Mouse (Mus musculus) hindbrain, embryonic 16.5 days (tissue): ENCODE results near the gene Cabp4. TPM values are rescaled to one million over a fixed set of nuclear protein-coding genes. Genes with fewer than 3 reads are reported as not detected.

ENCODE experiments used
- ATAC-seq: fragments of 200-750 bp; cut with Nextera tagmentation; 2 replicates; pipeline ENCODE4 v1.8.0; 2017; ENCODE audit warnings: moderate TSS enrichment, moderate library complexity
- H3K27ac ChIP-seq: fragments of 300-500 bp; sonication (generic); 2 replicates; pipeline ENCODE4 v1.5.1; 2014; ENCODE audit warnings: low read depth, mild to moderate bottlenecking, control low read depth, low read length, moderate library complexity
- H3K27me3 ChIP-seq: fragments of 300-500 bp; sonication (generic); replicated peaks from 2 replicates; pipeline ENCODE4 v1.6.1; 2014; ENCODE audit warnings: low read length; ENCODE audit not compliant: control insufficient read depth, insufficient read depth
- H3K36me3 ChIP-seq: fragments of 300-500 bp; sonication (generic); 2 replicates; pipeline ENCODE4 v1.6.1; 2014; ENCODE audit warnings: mild to moderate bottlenecking, low read length, moderate library complexity, mixed read lengths; ENCODE audit not compliant: control insufficient read depth, insufficient read depth
- H3K4me1 ChIP-seq: fragments of 300-500 bp; sonication (generic); 2 replicates; pipeline ENCODE4 v1.6.1; 2014; ENCODE audit warnings: low read depth, low read length; ENCODE audit not compliant: control insufficient read depth, insufficient read depth
- H3K4me2 ChIP-seq: fragments of 300-500 bp; sonication (generic); 2 replicates; pipeline ENCODE4 v1.6.1; 2014; ENCODE audit warnings: mild to moderate bottlenecking, low read length, control low read depth, moderate library complexity
- H3K4me3 ChIP-seq: fragments of 300-500 bp; sonication (generic); 2 replicates; pipeline ENCODE4 v1.5.1; 2014; ENCODE audit warnings: mild to moderate bottlenecking, low read length, control low read depth, moderate library complexity
- H3K9ac ChIP-seq: fragments of 300-500 bp; sonication (generic); 2 replicates; pipeline ENCODE4 v1.6.1; 2014; ENCODE audit warnings: low read depth, mild to moderate bottlenecking, control low read depth, low read length, moderate library complexity
- H3K9me3 ChIP-seq: fragments of 300-500 bp; sonication (generic); 2 replicates; pipeline ENCODE4 v1.6.1; 2014; ENCODE audit warnings: mild to moderate bottlenecking, low read length, moderate library complexity; ENCODE audit not compliant: control insufficient read depth
- WGBS: fragments of 180-500 bp; shearing (Covaris S2); extraction: QIAGEN DNeasy Blood & Tissue Kit; methylation state at CpG from one replicate; pipeline ENCODE4 v1.1.7; 2014; 5-methylcytosine and 5-hydroxymethylcytosine counted together
- polyA plus RNA-seq: library from polyadenylated mRNA; unstranded; fragments of >200 nt; fragmentation: Nextera tagmentation; extraction: Ambion mirVana; gene quantifications from 2 replicates; pipeline ENCODE4 v1.2.1, GENCODE M21; 2015

Gene Cabp4
- polyA plus RNA-seq, 1 experiment from 2014 or later = 0.24 TPM

DNA sequence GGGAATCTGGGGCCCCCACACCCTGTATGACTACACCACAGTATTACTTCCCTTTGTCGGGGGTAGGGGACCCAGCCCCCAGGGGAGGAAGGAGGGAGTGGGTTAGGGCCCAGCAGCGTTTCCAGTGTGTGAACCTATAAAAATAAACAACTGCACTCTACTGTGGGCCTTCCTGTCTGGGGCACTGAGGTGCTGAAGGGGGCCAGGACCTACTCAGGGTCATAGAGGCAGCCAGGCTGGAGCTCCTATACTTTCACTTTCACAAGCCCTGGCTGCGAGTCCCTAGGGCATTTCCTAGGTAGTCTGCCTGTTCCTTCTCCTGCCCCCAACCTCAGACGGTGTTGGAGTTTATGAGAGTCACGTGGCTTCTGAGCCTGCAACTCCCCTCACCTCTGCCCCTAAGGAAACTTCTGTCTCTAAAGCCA lies 30.0 kb downstream of the Cabp4 start:
- peaks cover 35% of the 10 kb centered on the region for H3K36me3 ChIP-seq
- no peak for ATAC-seq
- 77% methylated on average over 5 of the region's 5 CpGs for WGBS
- H3K9me3 ChIP-seq = no peaks in the 10 kb centered on the region
- no peak overlapping the region for H3K4me2 ChIP-seq
- H3K27ac ChIP-seq = no peak overlapping the region
- no peaks in the 10 kb centered on the region for H3K4me1 ChIP-seq
- H3K4me3 ChIP-seq = no peak overlapping the region
- H3K9ac ChIP-seq = no peak overlapping the region
- H3K27me3 ChIP-seq = no peaks in the 10 kb centered on the region

GRCm38 (mm10) chr19:4113186-4113805 lies 30.5 kb downstream of the Cabp4 start:
- H3K4me2 ChIP-seq = no peak overlapping the region
- 71% methylated on average over 13 of the region's 13 CpGs for WGBS
- no peaks in the 10 kb centered on the region for H3K9me3 ChIP-seq
- no peak overlapping the region for H3K9ac ChIP-seq
- ATAC-seq = no peak
- peaks cover 39% of the 10 kb centered on the region for H3K36me3 ChIP-seq
- H3K4me1 ChIP-seq = no peaks in the 10 kb centered on the region
- no peak overlapping the region for H3K27ac ChIP-seq
- no peak overlapping the region for H3K4me3 ChIP-seq
- H3K27me3 ChIP-seq = no peaks in the 10 kb centered on the region

- ATAC-seq = no peak
- H3K9ac ChIP-seq = no peak overlapping the region
- no peaks in the 10 kb centered on the region for H3K4me1 ChIP-seq
- H3K36me3 ChIP-seq = peaks cover 36% of the 10 kb centered on the region
- no peaks in the 10 kb centered on the region for H3K27me3 ChIP-seq
- 96% methylated on average over 26 of the region's 26 CpGs for WGBS
- H3K4me3 ChIP-seq = no peak overlapping the region
- no peaks in the 10 kb centered on the region for H3K9me3 ChIP-seq
- H3K27ac ChIP-seq = no peak overlapping the region
- H3K4me2 ChIP-seq = no peak overlapping the region
Measured at GRCm38 (mm10) chr19:4112063-4112960, 31.5 kb downstream of the Cabp4 start.

DNA sequence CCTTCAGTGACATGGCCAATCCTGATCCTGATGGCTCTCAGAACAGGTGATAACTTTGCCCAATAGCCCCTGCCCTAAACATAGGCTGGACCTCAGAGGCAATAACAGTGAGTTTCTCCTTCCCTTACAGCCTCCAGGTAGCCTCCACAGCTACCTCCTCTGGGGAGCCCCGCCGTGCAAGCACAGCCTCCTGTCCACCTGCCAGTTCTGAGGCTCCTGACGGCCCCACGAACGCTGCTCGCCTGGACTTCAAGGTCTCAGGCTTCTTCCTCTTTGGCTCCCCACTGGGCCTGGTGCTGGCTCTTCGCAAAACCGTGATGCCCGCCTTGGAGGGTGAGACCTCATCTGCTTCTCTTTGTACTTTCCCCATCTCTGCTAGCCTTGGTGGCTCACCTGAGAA lies 35.3 kb downstream of the Cabp4 start:
- Histone ChIP-seq H3K9me3 (no peaks in the 10 kb centered on the region), H3K27me3 (no peaks in the 10 kb centered on the region), H3K4me3 (no peak overlapping the region), H3K36me3 (peaks cover 22% of the 10 kb centered on the region; the same call in 1 of the 2 replicates), H3K4me2 (no peak overlapping the region), H3K9ac (no peak overlapping the region), H3K4me1 (no peaks in the 10 kb centered on the region), H3K27ac (no peak overlapping the region)
- 90% methylated on average over 9 of the region's 9 CpGs for WGBS
- ATAC-seq = no peak

GRCm38 (mm10) chr19:4106654-4107053 lies 37.2 kb downstream of the Cabp4 start:
- WGBS = 91% methylated on average over 14 of the region's 14 CpGs
- no peak overlapping the region for H3K9ac ChIP-seq
- H3K4me1 ChIP-seq = peaks cover 6% of the 10 kb centered on the region
- no peaks in the 10 kb centered on the region for H3K9me3 ChIP-seq
- no peaks in the 10 kb centered on the region for H3K27me3 ChIP-seq
- ATAC-seq = no peak
- no peak overlapping the region for H3K4me3 ChIP-seq
- H3K4me2 ChIP-seq = no peak overlapping the region
- H3K36me3 ChIP-seq = peaks cover 11% of the 10 kb centered on the region; the same call in 1 of the 2 replicates
- no peak overlapping the region for H3K27ac ChIP-seq

DNA sequence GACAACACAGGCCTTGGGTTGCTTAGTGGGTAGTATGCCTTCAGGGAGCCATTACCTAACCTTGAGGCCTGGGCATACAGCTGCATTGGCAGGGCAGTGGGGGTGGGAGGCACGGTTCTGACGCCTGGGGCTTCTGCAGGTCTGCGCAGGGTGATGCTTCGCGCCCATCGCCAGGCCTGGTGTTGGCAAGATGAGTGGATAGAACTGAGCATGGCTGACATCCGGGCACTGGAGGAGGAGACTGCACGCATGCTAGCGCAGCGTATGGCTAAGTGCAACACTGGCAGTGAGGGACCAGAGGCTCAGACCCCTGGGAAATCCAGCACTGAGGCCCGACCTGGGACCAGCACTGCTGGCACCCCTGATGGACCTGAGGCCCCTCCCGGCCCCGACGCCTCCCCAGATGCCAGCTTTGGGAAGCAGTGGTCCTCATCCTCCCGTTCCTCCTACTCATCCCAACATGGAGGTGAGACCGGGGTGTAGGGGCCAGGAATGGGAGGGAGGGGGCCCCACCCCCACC lies 39.1 kb downstream of the Cabp4 start:
- H3K4me2 ChIP-seq = no peak overlapping the region
- H3K27me3 ChIP-seq = no peaks in the 10 kb centered on the region
- H3K9ac ChIP-seq = no peak overlapping the region
- H3K4me1 ChIP-seq = peaks cover 23% of the 10 kb centered on the region
- 90% methylated on average over 16 of the region's 16 CpGs for WGBS
- H3K9me3 ChIP-seq = no peaks in the 10 kb centered on the region
- H3K27ac ChIP-seq = no peak overlapping the region
- ATAC-seq = no peak
- no peak overlapping the region for H3K4me3 ChIP-seq
- peaks cover 11% of the 10 kb centered on the region; the same call in 1 of the 2 replicates for H3K36me3 ChIP-seq

DNA sequence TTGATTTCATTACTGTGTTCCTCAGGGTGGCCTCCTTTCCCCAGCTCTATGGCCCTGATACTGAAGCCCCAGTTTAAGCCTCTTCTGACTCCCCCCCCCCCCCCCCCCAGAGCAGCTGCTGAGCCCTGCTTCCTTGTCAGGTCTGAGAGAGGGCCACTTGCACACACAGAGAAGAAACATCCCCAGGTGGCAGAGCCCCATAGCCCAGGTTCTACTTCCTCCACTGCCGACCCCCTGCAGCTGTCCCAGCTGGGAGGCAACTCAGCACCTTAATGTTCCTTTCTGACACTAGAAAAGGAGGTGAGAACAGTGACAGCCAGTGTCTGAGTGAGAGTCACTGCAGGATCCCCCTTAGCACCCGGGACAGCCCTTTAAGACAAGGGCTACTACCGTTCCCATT lies 40.0 kb downstream of the Cabp4 start:
- H3K9ac ChIP-seq = no peak overlapping the region
- H3K9me3 ChIP-seq = no peaks in the 10 kb centered on the region
- no peak for ATAC-seq
- H3K4me3 ChIP-seq = no peak overlapping the region
- H3K27me3 ChIP-seq = no peaks in the 10 kb centered on the region
- H3K4me2 ChIP-seq = no peak overlapping the region
- no peak overlapping the region for H3K27ac ChIP-seq
- WGBS = 72% methylated on average over 3 of the region's 3 CpGs
- H3K4me1 ChIP-seq = peaks cover 31% of the 10 kb centered on the region
- peaks cover 11% of the 10 kb centered on the region; the same call in 1 of the 2 replicates for H3K36me3 ChIP-seq

DNA sequence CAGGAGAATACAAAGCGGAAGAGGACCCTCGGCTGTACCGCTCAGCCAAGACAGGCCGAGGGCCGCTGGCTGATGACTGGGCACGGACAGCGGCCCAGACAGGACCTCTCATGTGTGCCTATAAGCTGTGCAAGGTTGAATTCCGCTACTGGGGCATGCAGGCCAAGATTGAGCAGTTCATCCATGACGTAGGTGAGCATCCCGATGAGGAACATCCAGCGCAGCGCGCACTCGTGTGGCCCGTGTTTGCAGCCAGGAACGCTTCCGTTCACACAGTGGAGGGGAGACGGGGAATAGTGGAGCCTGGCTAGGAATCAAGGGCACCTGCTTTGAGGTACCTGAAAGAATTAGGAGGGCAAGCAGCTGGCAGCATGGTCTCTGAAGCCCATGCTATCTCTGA lies 40.5 kb downstream of the Cabp4 start:
- H3K4me1 ChIP-seq = peaks cover 35% of the 10 kb centered on the region
- H3K9ac ChIP-seq = no peak overlapping the region
- WGBS = 91% methylated on average over 18 of the region's 18 CpGs
- no peak overlapping the region for H3K4me2 ChIP-seq
- H3K9me3 ChIP-seq = no peaks in the 10 kb centered on the region
- H3K27ac ChIP-seq = no peak overlapping the region
- H3K4me3 ChIP-seq = no peak overlapping the region
- H3K27me3 ChIP-seq = no peaks in the 10 kb centered on the region
- ATAC-seq = no peak
- peaks cover 8% of the 10 kb centered on the region; the same call in 1 of the 2 replicates for H3K36me3 ChIP-seq

DNA sequence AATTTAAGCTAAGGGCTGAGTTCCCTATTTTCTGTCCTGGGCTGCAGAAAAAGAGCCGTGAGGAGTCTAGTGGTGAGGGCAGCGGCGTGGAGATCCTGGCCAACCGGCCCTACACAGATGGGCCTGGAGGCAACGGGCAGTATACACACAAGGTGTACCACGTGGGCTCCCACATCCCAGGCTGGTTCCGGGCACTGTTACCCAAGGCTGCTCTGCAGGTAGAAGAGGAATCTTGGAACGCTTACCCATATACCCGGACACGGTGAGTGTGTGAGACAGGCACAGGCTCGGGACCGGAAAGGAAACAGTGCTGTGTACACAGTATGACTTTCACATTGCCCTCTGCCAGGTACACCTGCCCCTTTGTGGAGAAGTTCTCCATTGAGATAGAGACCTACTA lies 41.2 kb downstream of the Cabp4 start:
- no peaks in the 10 kb centered on the region for H3K9me3 ChIP-seq
- H3K9ac ChIP-seq = no peak overlapping the region
- H3K4me1 ChIP-seq = peaks cover 39% of the 10 kb centered on the region
- 95% methylated on average over 12 of the region's 12 CpGs for WGBS
- H3K27me3 ChIP-seq = no peaks in the 10 kb centered on the region
- ATAC-seq = no peak
- H3K4me2 ChIP-seq = no peak overlapping the region
- H3K27ac ChIP-seq = no peak overlapping the region
- H3K4me3 ChIP-seq = no peak overlapping the region
- peaks cover 8% of the 10 kb centered on the region; the same call in 1 of the 2 replicates for H3K36me3 ChIP-seq
